In genomic region chr12:117017912-117018311, GRCm38 (mm10) we compare ENCODE assay signal across 20 mouse cellular contexts.
A peak's percentile ranks its signal among the peaks of the same experiment; 100 is the strongest.
DNase-seq lines count a peak whose midpoint lies in the region; ATAC-seq lines count a peak whose summit lies in the region.
"Had no signal": no experiment of that assay in that cellular context is flagged by ENCODE, and none has a peak within 500 bp of the region (broad histone marks: within the 10 kb centered on the region; RNA-seq: fewer than 3 reads in every experiment).

No protein-coding gene starts in this region.

- no peak overlapping the region for H3K4me3 ChIP-seq in forebrain, embryonic 13.5 days
- H3K4me3 ChIP-seq in forebrain, embryonic 11.5 days (ENCODE audit: low read depth, low read length), result no peak overlapping the region
- H3K4me3 ChIP-seq in neural tube, embryonic 12.5 days, result no peak overlapping the region
- H3K4me3 ChIP-seq in midbrain, embryonic 15.5 days, result no peak overlapping the region
- H3K4me3 ChIP-seq: layer of hippocampus, adult 2 months; liver, embryonic 13.5 days; megakaryocyte, embryonic 14.5 days; myocyte had no signal

- no peaks in the 10 kb centered on the region for H3K27me3 ChIP-seq in forebrain, embryonic 13.5 days
- no peaks in the 10 kb centered on the region for H3K27me3 ChIP-seq in forebrain, embryonic 11.5 days (ENCODE audit: control insufficient read depth, insufficient read depth, low read length)
- no peaks in the 10 kb centered on the region for H3K27me3 ChIP-seq in neural tube, embryonic 12.5 days (replicated peaks)
- no peaks in the 10 kb centered on the region for H3K27me3 ChIP-seq in midbrain, embryonic 15.5 days (replicated peaks)
- H3K27me3 ChIP-seq: liver, embryonic 13.5 days; megakaryocyte, embryonic 14.5 days had no signal

- intact Hi-C loops in left cerebral cortex, postnatal 4 days (cut with DNase I), result no loop called here

- DNase-seq in forebrain, embryonic 11.5 days (ENCODE audit: low spot score), result no peak
- DNase-seq in neural tube, embryonic 10.5 days (ENCODE audit: extremely low spot score, low spot score), result no peak
- no peak for DNase-seq in adrenal gland, adult 18-20 months (ENCODE audit: low spot score in 2 of 2)
- no peak for DNase-seq in left cerebral cortex, postnatal 4 days
- DNase-seq: adrenal gland, adult 8-10 months; cerebellum, postnatal 14 days; gastrocnemius, postnatal 25 days; heart, postnatal 36 days; kidney, postnatal 10 days; liver, embryonic 13.5 days; right cerebral cortex, postnatal 25 days had no signal

- H3K4me2 ChIP-seq in forebrain, embryonic 13.5 days, result no peak overlapping the region
- H3K4me2 ChIP-seq in forebrain, embryonic 11.5 days (ENCODE audit: low read depth, low read length, severe bottlenecking), result no peak overlapping the region
- H3K4me2 ChIP-seq in neural tube, embryonic 12.5 days (replicated peaks), result no peak overlapping the region
- H3K4me2 ChIP-seq in midbrain, embryonic 15.5 days, result no peak overlapping the region
- H3K4me2 ChIP-seq: heart, embryonic 11.5 days; liver, embryonic 13.5 days had no signal

- no peaks in the 10 kb centered on the region for H3K36me3 ChIP-seq in forebrain, embryonic 13.5 days (ENCODE audit: poor library complexity, severe bottlenecking)
- H3K36me3 ChIP-seq in forebrain, embryonic 11.5 days (ENCODE audit: control insufficient read depth, insufficient read depth, low read length), result no peaks in the 10 kb centered on the region
- no peaks in the 10 kb centered on the region for H3K36me3 ChIP-seq in neural tube, embryonic 12.5 days
- H3K36me3 ChIP-seq in midbrain, embryonic 15.5 days (replicated peaks), result no peaks in the 10 kb centered on the region
- H3K36me3 ChIP-seq: liver, embryonic 13.5 days had no signal

- ATAC-seq in forebrain, embryonic 13.5 days, result no peak
- no peak for ATAC-seq in forebrain, embryonic 11.5 days (replicated peaks; ENCODE audit: low FRiP score)
- ATAC-seq in neural tube, embryonic 12.5 days (ENCODE audit: low FRiP score, low read depth), result 0 out of 2 replicates have a peak, but pooled peaks have one; percentile 29
- peak; percentile 79 for ATAC-seq in granulocyte monocyte progenitor cell, adult 5-6 weeks (replicated peaks; ENCODE audit: poor library complexity, severe bottlenecking)
- ATAC-seq in midbrain, embryonic 15.5 days (replicated peaks), result no peak
- ATAC-seq: intestine, postnatal 0 days had no signal

- no peaks in the 10 kb centered on the region for H3K9me3 ChIP-seq in forebrain, embryonic 13.5 days (replicated peaks)
- no peaks in the 10 kb centered on the region for H3K9me3 ChIP-seq in forebrain, embryonic 11.5 days (ENCODE audit: control insufficient read depth, low read length)
- no peaks in the 10 kb centered on the region for H3K9me3 ChIP-seq in neural tube, embryonic 12.5 days
- no peaks in the 10 kb centered on the region for H3K9me3 ChIP-seq in midbrain, embryonic 15.5 days
- H3K9me3 ChIP-seq: liver, embryonic 13.5 days; megakaryocyte, embryonic 14.5 days had no signal

- 19% methylated on average over 2 of the region's 2 CpGs for WGBS in forebrain, embryonic 13.5 days
- 18% methylated on average over 2 of the region's 2 CpGs for WGBS in forebrain, embryonic 11.5 days
- 35% methylated on average over 2 of the region's 2 CpGs for WGBS in neural tube, embryonic 12.5 days
- WGBS in midbrain, embryonic 15.5 days, result 13% methylated on average over 2 of the region's 2 CpGs

- peaks cover 20% of the 10 kb centered on the region for H3K4me1 ChIP-seq in forebrain, embryonic 13.5 days
- H3K4me1 ChIP-seq in forebrain, embryonic 11.5 days (replicated peaks; ENCODE audit: control insufficient read depth, insufficient read depth, low read length), result peaks cover 2% of the 10 kb centered on the region; the same call in 1 of the 2 replicates
- H3K4me1 ChIP-seq in neural tube, embryonic 12.5 days, result peaks cover 6% of the 10 kb centered on the region; the same call in 1 of the 2 replicates
- peaks cover 18% of the 10 kb centered on the region for H3K4me1 ChIP-seq in midbrain, embryonic 15.5 days
- H3K4me1 ChIP-seq: liver, embryonic 13.5 days; megakaryocyte, embryonic 14.5 days had no signal

- peak overlapping the region; percentile 57 for H3K27ac ChIP-seq in forebrain, embryonic 13.5 days
- H3K27ac ChIP-seq in forebrain, embryonic 11.5 days (ENCODE audit: low read depth, low read length), result no peak overlapping the region
- H3K27ac ChIP-seq in neural tube, embryonic 12.5 days, result no peak overlapping the region
- H3K27ac ChIP-seq in midbrain, embryonic 15.5 days, result peak overlapping the region; percentile 58
- H3K27ac ChIP-seq: layer of hippocampus, adult 2 months; liver, embryonic 13.5 days had no signal

- H3K9ac ChIP-seq in forebrain, embryonic 13.5 days, result no peak overlapping the region
- H3K9ac ChIP-seq in forebrain, embryonic 11.5 days (ENCODE audit: low read length), result no peak overlapping the region
- no peak overlapping the region for H3K9ac ChIP-seq in neural tube, embryonic 12.5 days
- H3K9ac ChIP-seq in midbrain, embryonic 15.5 days, result no peak overlapping the region
- H3K9ac ChIP-seq: liver, embryonic 13.5 days had no signal

Comparison
In these comparisons a context has a peak if more than half of its experiments do, and no peak if none do; other contexts are left out.
1. H3K27ac ChIP-seq: peak in forebrain, embryonic 13.5 days (single experiment) and midbrain, embryonic 15.5 days (single experiment); none in forebrain, embryonic 11.5 days (single experiment) and neural tube, embryonic 12.5 days (single experiment).
2. ATAC-seq: peak in neural tube, embryonic 12.5 days (single experiment) and granulocyte monocyte progenitor cell, adult 5-6 weeks (single experiment); none in forebrain, embryonic 13.5 days (single experiment), forebrain, embryonic 11.5 days (single experiment) and midbrain, embryonic 15.5 days (single experiment).